Mouse (Mus musculus) cortical plate, adult 2 months (tissue): ENCODE measurements around the gene Arl15.

ENCODE experiments used
- CTCF ChIP-seq: fragments of 200-500 bp; IDR thresholded peaks from 2 replicates; pipeline ENCODE4 v1.5.1; 2011; ENCODE audit warnings: mild to moderate bottlenecking, control low read depth, low read length; ENCODE audit not compliant: insufficient read depth; ENCODE audit errors: extremely low read depth
- POLR2A ChIP-seq: fragments of 200-500 bp; IDR thresholded peaks from 2 replicates; pipeline ENCODE4 v1.6.1; 2011; ENCODE audit warnings: mild to moderate bottlenecking, low read length, control low read depth; ENCODE audit not compliant: insufficient read depth; ENCODE audit errors: extremely low read depth

GRCm38 (mm10) chr13:113761717-113762116 lies 32.6 kb upstream of the Arl15 start:
- TF ChIP-seq POLR2A = no peak
- no peak for TF ChIP-seq CTCF
